Mouse (Mus musculus) MEL (cell line): Measurements from ENCODE around the gene Slc45a1.

Experiments used
- CTCF ChIP-seq, 3 experiments: IDR thresholded peaks in 2 of 3; conservative IDR thresholded peaks in 1 of 3; 2 replicates each; pipeline ENCODE4 v1.5.1; 2011 to 2012; ENCODE audit warnings: low read length in 3 of 3, low read depth in 2 of 3, mild to moderate bottlenecking in 2 of 3, improper control_type of control experiment in 1 of 3, inconsistent platforms in 1 of 3, mixed read lengths in 1 of 3, moderate library complexity in 1 of 3; ENCODE audit not compliant: control insufficient read depth in 1 of 3, insufficient read depth in 1 of 3, poor library complexity in 1 of 3, severe bottlenecking in 1 of 3
- HCFC1 ChIP-seq: IDR thresholded peaks from 2 replicates; pipeline ENCODE4 v1.6.1; 2012; ENCODE audit warnings: low read depth, mild to moderate bottlenecking, inconsistent platforms, low read length, improper control_type of control experiment, moderate library complexity
- MYC ChIP-seq: IDR thresholded peaks from 2 replicates; pipeline ENCODE4 v1.6.1; 2011; ENCODE audit warnings: low read depth, mild to moderate bottlenecking, low read length, improper control_type of control experiment, moderate library complexity
- NELFE ChIP-seq: IDR thresholded peaks from 2 replicates; pipeline ENCODE4 v1.6.1; 2011; ENCODE audit warnings: low read depth, low read length, improper control_type of control experiment
- POLR2A ChIP-seq, 2 experiments: IDR thresholded peaks; 2 replicates each; pipeline ENCODE4 v1.6.1; 2011 to 2012; ENCODE audit warnings: low read length in 2 of 2, mild to moderate bottlenecking in 2 of 2, control low read depth in 1 of 2, improper control_type of control experiment in 1 of 2, low read depth in 1 of 2, moderate library complexity in 1 of 2; ENCODE audit not compliant: control insufficient read depth in 1 of 2, insufficient read depth in 1 of 2, poor library complexity in 1 of 2
- RCOR1 ChIP-seq: IDR thresholded peaks from 2 replicates; pipeline ENCODE4 v1.6.1; 2012; ENCODE audit warnings: low read depth, mild to moderate bottlenecking, inconsistent platforms, low read length, improper control_type of control experiment
- USF1 ChIP-seq: IDR thresholded peaks from 2 replicates; pipeline ENCODE4 v1.6.1; 2014; ENCODE audit warnings: low read depth, mild to moderate bottlenecking, inconsistent platforms, low read length, improper control_type of control experiment, moderate library complexity
- ZNF384 ChIP-seq: IDR thresholded peaks from 2 replicates; pipeline ENCODE4 v1.6.1; 2012; ENCODE audit warnings: low read depth, mild to moderate bottlenecking, inconsistent platforms, low read length, improper control_type of control experiment

DNA sequence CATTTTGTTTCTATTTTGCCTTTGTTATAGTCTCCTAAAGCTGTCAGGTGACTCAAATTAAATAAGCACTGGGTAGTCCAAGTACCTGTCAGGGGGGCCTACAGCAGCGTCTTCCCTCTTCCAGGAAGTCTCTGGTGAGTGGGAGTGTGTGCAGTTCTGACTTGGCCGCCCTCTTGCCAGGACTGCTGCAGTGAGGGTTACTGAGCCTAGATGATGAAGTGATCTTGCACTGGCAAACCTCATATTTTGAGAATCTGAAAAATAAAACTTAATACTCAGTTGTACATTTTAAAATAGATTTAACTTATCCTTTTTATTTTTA is 63.7 kb downstream of the Slc45a1 start:
- no peak for TF ChIP-seq NELFE
- TF ChIP-seq ZNF384, result no peak
- no peak for TF ChIP-seq CTCF (IDR thresholded peaks at IDR 0.05 in 2 of 3, conservative IDR thresholded peaks at IDR 0.05 in 1 of 3; ENCODE audit: control insufficient read depth in 1 of 3, insufficient read depth in 1 of 3, low read depth in 2 of 3, low read length in 3 of 3, poor library complexity in 1 of 3, severe bottlenecking in 1 of 3)
- no peak for TF ChIP-seq POLR2A (IDR thresholded peaks at IDR 0.05; ENCODE audit: control insufficient read depth in 1 of 2, insufficient read depth in 1 of 2, low read depth in 1 of 2, low read length in 2 of 2, poor library complexity in 1 of 2)
- no peak for TF ChIP-seq USF1
- no peak for TF ChIP-seq RCOR1
- no peak for TF ChIP-seq MYC
- no peak for TF ChIP-seq HCFC1
